Mouse (Mus musculus): ENCODE data around the gene Cd101. TPM values are rescaled to one million over a fixed set of nuclear protein-coding genes. Genes with fewer than 3 reads are reported as not detected.

Gene Cd101
- polyA plus RNA-seq (2017; shearing (Covaris generic)) = 6.7 TPM

DNA sequence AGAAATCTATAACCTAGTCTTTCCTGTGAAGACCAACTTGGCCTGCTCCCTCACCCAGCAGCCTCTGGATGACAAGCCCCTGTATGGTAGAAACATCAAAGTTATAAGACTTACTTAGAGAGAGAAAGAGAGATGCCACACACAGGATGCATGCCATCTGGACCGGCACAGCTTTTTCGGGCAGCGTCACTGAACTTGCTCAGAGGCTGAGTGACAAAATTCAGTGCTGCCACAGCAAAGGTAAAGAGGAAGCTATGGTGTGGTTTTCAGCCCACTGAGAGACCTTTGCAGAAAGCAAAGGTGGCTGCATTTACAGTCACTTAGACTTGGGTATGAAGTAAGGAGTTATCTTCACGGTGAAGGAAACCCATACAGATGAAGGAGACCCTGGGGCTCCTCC lies at the start of gene Cd101:
Gene Cd101 (minus strand): TSS at position 218 of the 400 bp plus-strand sequence.

GRCm38 (mm10) chr3:100969176-100969917 lies 60.0 kb downstream of the Cd101 start, which contains the start of gene Ttf2:
Ttf2 (minus strand) TSS chr3:100969663.

Other genes with a start within 250 kb of the Cd101 start
- not detected for gene Vtcn1, start 204.1 kb downstream of the Cd101 start, polyA plus RNA-seq (2017; shearing (Covaris generic))
- 0.31 TPM for gene Trim45, start 107.4 kb downstream of the Cd101 start, polyA plus RNA-seq (2017; shearing (Covaris generic))
- gene Ttf2, start 59.9 kb downstream of the Cd101 start, polyA plus RNA-seq (2017; shearing (Covaris generic)) = 6.4 TPM
- gene Ptgfrn, start 80.7 kb upstream of the Cd101 start, polyA plus RNA-seq (2017; shearing (Covaris generic)) = 0.46 TPM